Mouse (Mus musculus) adrenal gland, postnatal 0 days (tissue): ENCODE data around the gene AI593442. TPM values are rescaled to one million over a fixed set of nuclear protein-coding genes. Genes with fewer than 3 reads are reported as not detected.

Experiments used
- polyA plus RNA-seq: library from polyadenylated mRNA; unstranded; fragments of >200 nt; fragmentation: Nextera tagmentation; extraction: Ambion mirVana; gene quantifications from 2 replicates; pipeline ENCODE4 v1.2.1, GENCODE M21; 2015

Gene AI593442
- polyA plus RNA-seq, result 0.55 and 1.0 TPM in 2 replicates

GRCm38 (mm10) chr9:52679362-52679947, at the start of gene AI593442:
AI593442 (minus strand) TSS chr9:52679780.

